Mouse (Mus musculus) embryonic facial prominence, embryonic 11.5 days (tissue): Measurements from ENCODE around the gene Scn3a. TPM values are rescaled to one million over a fixed set of nuclear protein-coding genes. Genes with fewer than 3 reads are reported as not detected.
A peak's percentile ranks its signal among the peaks of the same experiment; 100 is the strongest.

Experiments used
- ATAC-seq: fragments of 200-750 bp; cut with Nextera tagmentation; replicated peaks from 2 replicates; pipeline ENCODE4 v1.8.0; 2017; ENCODE audit warnings: low read depth; ENCODE audit not compliant: insufficient number of reproducible peaks, low FRiP score, low TSS enrichment
- DNase-seq: peaks from one replicate; pipeline ENCODE4 v3.0.0-alpha.2; 2015; ENCODE audit warnings: low spot score
- H3K27ac ChIP-seq: fragments of 300-500 bp; sonication (generic); replicated peaks from 2 replicates; pipeline ENCODE4 v1.5.1; 2014; ENCODE audit warnings: mild to moderate bottlenecking, low read depth, low read length, control low read depth
- H3K27me3 ChIP-seq: fragments of 300-500 bp; sonication (generic); 2 replicates; pipeline ENCODE4 v1.6.1; 2014; ENCODE audit warnings: mild to moderate bottlenecking, low read length, moderate library complexity, mixed read lengths; ENCODE audit not compliant: control insufficient read depth, insufficient read depth
- H3K36me3 ChIP-seq: fragments of 300-500 bp; sonication (generic); replicated peaks from 2 replicates; pipeline ENCODE4 v1.6.1; 2014; ENCODE audit warnings: low read depth, mild to moderate bottlenecking, low read length, moderate library complexity, mixed read lengths; ENCODE audit not compliant: control insufficient read depth, insufficient read depth
- H3K4me1 ChIP-seq: fragments of 300-500 bp; sonication (generic); 2 replicates; pipeline ENCODE4 v1.6.1; 2014; ENCODE audit warnings: low read length, mixed read lengths; ENCODE audit not compliant: control insufficient read depth, insufficient read depth
- H3K4me2 ChIP-seq: fragments of 300-500 bp; sonication (generic); 2 replicates; pipeline ENCODE4 v1.6.1; 2014; ENCODE audit warnings: low read depth, mild to moderate bottlenecking, control low read depth, low read length, moderate library complexity
- H3K4me3 ChIP-seq: fragments of 300-500 bp; sonication (generic); 2 replicates; pipeline ENCODE4 v1.5.1; 2014; ENCODE audit warnings: low read depth, low read length, control low read depth
- H3K9ac ChIP-seq: fragments of 300-500 bp; sonication (generic); replicated peaks from 2 replicates; pipeline ENCODE4 v1.6.1; 2014; ENCODE audit warnings: mild to moderate bottlenecking, control low read depth, low read length
- H3K9me3 ChIP-seq: fragments of 300-500 bp; sonication (generic); replicated peaks from 2 replicates; pipeline ENCODE4 v1.6.1; 2016; ENCODE audit warnings: mild to moderate bottlenecking, low read length, inconsistent platforms, mixed read lengths; ENCODE audit not compliant: control insufficient read depth
- WGBS: fragments of 180-500 bp; shearing (Covaris S2); extraction: QIAGEN DNeasy Blood & Tissue Kit; methylation state at CpG from one replicate; pipeline ENCODE4 v1.1.7; 2014; 5-methylcytosine and 5-hydroxymethylcytosine counted together
- polyA plus RNA-seq: library from polyadenylated mRNA; unstranded; fragments of >200 nt; fragmentation: Nextera tagmentation; extraction: Ambion mirVana; gene quantifications from 2 replicates; pipeline ENCODE4 v1.2.1, GENCODE M21; 2014

The Scn3a gene
- polyA plus RNA-seq, 1 experiment from 2014 or later, result 5.6 TPM

GRCm38 (mm10) chr2:65553473-65553872, 14.0 kb downstream of the Scn3a start:
- Histone ChIP-seq H3K36me3 (no peaks in the 10 kb centered on the region), H3K27me3 (no peaks in the 10 kb centered on the region), H3K27ac (no peak overlapping the region), H3K9ac (no peak overlapping the region), H3K4me1 (no peaks in the 10 kb centered on the region), H3K4me2 (no peak overlapping the region), H3K4me3 (no peak overlapping the region), H3K9me3 (no peaks in the 10 kb centered on the region)
- no peak for ATAC-seq
- DNase-seq, result no peak
- 67% methylated on average over 3 of the region's 3 CpGs for WGBS

GRCm38 (mm10) chr2:65552727-65553126, 14.7 kb downstream of the Scn3a start:
- ATAC-seq (no peak), DNase-seq (no peak)
- H3K4me2 ChIP-seq, result no peak overlapping the region
- H3K4me1 ChIP-seq, result no peaks in the 10 kb centered on the region
- H3K27ac ChIP-seq, result no peak overlapping the region
- H3K4me3 ChIP-seq, result no peak overlapping the region
- H3K9me3 ChIP-seq, result no peaks in the 10 kb centered on the region
- WGBS, result 52% methylated on average over 3 of the region's 3 CpGs
- no peak overlapping the region for H3K9ac ChIP-seq
- H3K36me3 ChIP-seq, result no peaks in the 10 kb centered on the region
- H3K27me3 ChIP-seq, result no peaks in the 10 kb centered on the region

GRCm38 (mm10) chr2:65552222-65552621, 15.2 kb downstream of the Scn3a start:
- DNase-seq (no peak), ATAC-seq (peak; percentile 18; the same call in 1 of the 2 replicates)
- no peak overlapping the region for H3K9ac ChIP-seq
- H3K4me1 ChIP-seq, result no peaks in the 10 kb centered on the region
- H3K27me3 ChIP-seq, result no peaks in the 10 kb centered on the region
- WGBS, result 52% methylated on average over 5 of the region's 5 CpGs
- H3K4me3 ChIP-seq, result no peak overlapping the region
- no peak overlapping the region for H3K4me2 ChIP-seq
- H3K27ac ChIP-seq, result no peak overlapping the region
- H3K36me3 ChIP-seq, result no peaks in the 10 kb centered on the region
- no peaks in the 10 kb centered on the region for H3K9me3 ChIP-seq

- no peak overlapping the region for H3K4me2 ChIP-seq
- WGBS, result 46% methylated on average over 2 of the region's 2 CpGs
- peak; percentile 14 for DNase-seq
- no peaks in the 10 kb centered on the region for H3K36me3 ChIP-seq
- no peak overlapping the region for H3K9ac ChIP-seq
- 0 out of 2 replicates have a peak, but pooled peaks have one; percentile 52 for ATAC-seq
- H3K9me3 ChIP-seq, result no peaks in the 10 kb centered on the region
- no peaks in the 10 kb centered on the region for H3K4me1 ChIP-seq
- no peaks in the 10 kb centered on the region for H3K27me3 ChIP-seq
- no peak overlapping the region for H3K27ac ChIP-seq
- H3K4me3 ChIP-seq, result no peak overlapping the region
Observed at GRCm38 (mm10) chr2:65551736-65552135, 15.7 kb downstream of the Scn3a start.

GRCm38 (mm10) chr2:65550564-65550963, 16.9 kb downstream of the Scn3a start:
- H3K9me3 ChIP-seq, result no peaks in the 10 kb centered on the region
- no peaks in the 10 kb centered on the region for H3K36me3 ChIP-seq
- no peaks in the 10 kb centered on the region for H3K27me3 ChIP-seq
- no peaks in the 10 kb centered on the region for H3K4me1 ChIP-seq
- no peak overlapping the region for H3K27ac ChIP-seq
- no peak for ATAC-seq
- no peak overlapping the region for H3K4me3 ChIP-seq
- 94% methylated on average over 3 of the region's 3 CpGs for WGBS
- DNase-seq, result no peak
- H3K4me2 ChIP-seq, result no peak overlapping the region
- H3K9ac ChIP-seq, result no peak overlapping the region

GRCm38 (mm10) chr2:65548665-65549064, 18.8 kb downstream of the Scn3a start:
- Histone ChIP-seq H3K9ac (no peak overlapping the region), H3K4me2 (no peak overlapping the region), H3K27ac (no peak overlapping the region), H3K4me3 (no peak overlapping the region), H3K27me3 (no peaks in the 10 kb centered on the region), H3K4me1 (no peaks in the 10 kb centered on the region), H3K9me3 (no peaks in the 10 kb centered on the region), H3K36me3 (no peaks in the 10 kb centered on the region)
- WGBS, result 84% methylated on average over 6 of the region's 6 CpGs
- DNase-seq (no peak), ATAC-seq (no peak)

GRCm38 (mm10) chr2:65547341-65547740, 20.1 kb downstream of the Scn3a start:
- Histone ChIP-seq H3K4me3 (no peak overlapping the region), H3K27ac (no peak overlapping the region), H3K4me2 (no peak overlapping the region), H3K36me3 (no peaks in the 10 kb centered on the region), H3K9ac (no peak overlapping the region), H3K27me3 (no peaks in the 10 kb centered on the region), H3K4me1 (no peaks in the 10 kb centered on the region), H3K9me3 (no peaks in the 10 kb centered on the region)
- no peak for DNase-seq
- WGBS, result 72% methylated on average over 4 of the region's 4 CpGs
- ATAC-seq, result no peak

- H3K9me3 ChIP-seq, result no peaks in the 10 kb centered on the region
- no peaks in the 10 kb centered on the region for H3K36me3 ChIP-seq
- no peaks in the 10 kb centered on the region for H3K4me1 ChIP-seq
- H3K9ac ChIP-seq, result no peak overlapping the region
- DNase-seq (no peak), ATAC-seq (no peak)
- H3K4me3 ChIP-seq, result no peak overlapping the region
- H3K27ac ChIP-seq, result no peak overlapping the region
- H3K27me3 ChIP-seq, result no peaks in the 10 kb centered on the region
- 70% methylated on average over 10 of the region's 10 CpGs for WGBS
- no peak overlapping the region for H3K4me2 ChIP-seq
Observed at GRCm38 (mm10) chr2:65542906-65543592, 24.4 kb downstream of the Scn3a start.
